Mouse (Mus musculus) 3T3-L1 (cell line): ENCODE measurements at regions not wholly inside any gene's neighbourhood (a gene's known extent, or its start where the extent isn't known, plus 50 kb on each side); places are given as distances from the start of the nearest gene placed in this dataset.

Source experiments
- DNase-seq: peaks from one replicate; pipeline ENCODE4 v3.0.0-alpha.2; 2015; ENCODE audit warnings: low read depth, low spot score

- DNase-seq, result no peak
Measured at GRCm38 (mm10) chr7:95082248-95082647, 1088.8 kb upstream of the Tenm4 start.

GRCm38 (mm10) chr7:95084328-95084727, 1086.7 kb upstream of the Tenm4 start:
- no peak for DNase-seq

- DNase-seq, result peak; percentile 62
Measured at GRCm38 (mm10) chr7:95091360-95091759, 1079.7 kb upstream of the Tenm4 start.

DNA sequence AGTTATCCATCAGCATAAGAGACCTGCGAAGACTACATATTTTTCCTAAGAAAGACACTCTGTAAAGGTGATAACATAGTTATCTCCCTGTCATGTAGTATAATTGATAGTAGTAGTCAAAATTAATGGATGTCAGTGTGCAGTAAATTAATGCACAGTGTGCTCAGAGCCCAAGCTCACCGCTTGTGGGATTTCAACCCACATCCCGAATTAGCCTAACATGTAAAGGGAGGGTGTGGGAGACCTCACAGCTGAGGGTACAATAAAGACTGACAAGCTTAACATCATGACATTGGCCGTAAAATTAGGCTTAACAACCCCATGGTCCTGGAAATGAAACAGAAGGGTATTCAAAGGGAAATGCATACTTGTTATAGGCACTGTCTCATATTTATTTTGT, 1042.0 kb upstream of the Tenm4 start:
- DNase-seq, result no peak

- DNase-seq, result no peak
Measured at GRCm38 (mm10) chr7:95133038-95133437, 1038.0 kb upstream of the Tenm4 start.

DNA sequence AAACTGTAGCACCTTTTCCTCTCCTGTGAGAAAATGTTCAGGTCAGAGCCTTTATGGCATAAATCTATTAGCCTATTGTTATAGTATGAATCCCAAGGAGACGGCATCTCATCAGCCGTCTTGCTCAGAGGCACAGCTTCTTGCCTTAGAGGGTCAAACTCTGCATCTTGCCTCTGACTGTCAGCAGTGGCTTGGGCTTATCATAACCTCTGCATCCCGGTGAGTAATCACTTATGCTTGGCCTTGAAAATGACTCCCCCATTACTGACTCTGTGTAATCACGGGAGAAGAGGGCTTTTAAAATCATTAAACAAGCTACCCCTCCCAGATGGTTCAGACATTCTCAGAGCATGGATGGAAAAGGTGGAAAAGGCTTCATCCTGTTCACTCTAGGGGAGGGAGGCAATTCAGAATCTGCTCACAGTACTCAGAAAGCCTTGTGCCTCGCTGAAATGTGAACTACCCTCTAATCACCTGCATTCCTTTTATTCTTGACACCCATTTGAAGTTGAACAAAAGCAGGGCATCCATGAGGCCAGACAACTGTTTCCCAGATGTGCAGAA, 1036.9 kb upstream of the Tenm4 start:
- DNase-seq, result peak; percentile 3

GRCm38 (mm10) chr7:95141778-95142177, 1029.3 kb upstream of the Tenm4 start:
- no peak for DNase-seq

DNA sequence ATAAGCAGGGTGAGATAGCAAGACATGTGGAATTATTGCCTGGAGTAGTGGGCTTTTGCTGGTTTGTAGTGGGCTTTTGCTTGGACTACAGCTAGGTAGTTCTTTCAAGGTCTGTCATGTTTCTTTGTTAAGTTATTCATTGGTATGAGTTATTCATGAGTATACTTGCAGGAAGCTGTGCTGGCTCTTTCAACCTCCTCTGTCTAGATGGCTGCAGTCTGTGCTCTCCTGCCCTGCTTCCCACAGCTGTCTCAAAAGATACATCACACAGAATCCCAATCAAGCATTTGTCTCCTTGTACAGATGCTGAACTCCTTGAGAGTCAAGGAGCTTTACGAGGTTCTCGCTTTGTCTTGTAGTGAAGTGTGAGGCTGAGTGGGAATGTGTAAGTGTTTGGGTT, 1028.0 kb upstream of the Tenm4 start:
- DNase-seq, result no peak
